Comparison of ENCODE assay signal across 9 mouse cellular contexts in genomic region chr5:19909664-19910063, GRCm38 (mm10).
DNase-seq lines count a peak whose midpoint lies in the region; ATAC-seq and TF ChIP-seq lines count a peak whose summit lies in the region.
"Had no signal": no experiment of that assay in that cellular context is flagged by ENCODE, and none has a peak within 500 bp of the region (broad histone marks: within the 10 kb centered on the region; RNA-seq: fewer than 3 reads in every experiment).

No protein-coding gene starts in this region.

- H3K4me1 ChIP-seq in lung, embryonic 14.5 days (ENCODE audit: insufficient read depth) = no peaks in the 10 kb centered on the region

- peaks cover 9% of the 10 kb centered on the region; the same call in 1 of the 2 replicates for H3K27me3 ChIP-seq in lung, embryonic 14.5 days (ENCODE audit: insufficient read depth, low read length)

- intact Hi-C loops in left cerebral cortex, postnatal 4 days (cut with DNase I) = loop anchor here (5.0 to 10.0 kb wide), 4 partner anchors 155 to 793 kb away; no protein-coding TSS in a partner anchor

- peak overlapping the region; percentile 64 for H3K4me2 ChIP-seq in lung, embryonic 14.5 days

- no peak for ATAC-seq in lung, embryonic 14.5 days (ENCODE audit: insufficient read depth)

- no peak overlapping the region for H3K27ac ChIP-seq in lung, embryonic 14.5 days (ENCODE audit: low read depth)

- TF ChIP-seq CTCF in lung, embryonic 14.5 days (IDR thresholded peaks at IDR 0.05; ENCODE audit: low read depth) = no peak

- H3K4me3 ChIP-seq in lung, embryonic 14.5 days (ENCODE audit: low read depth, low read length) = no peak overlapping the region

- no peaks in the 10 kb centered on the region for H3K9me3 ChIP-seq in lung, embryonic 14.5 days (ENCODE audit: low read depth, low read length)

- no peak for DNase-seq in lung, embryonic 14.5 days
- DNase-seq in lung, postnatal 10 days = no peak
- peak; percentile 13 to 27 for DNase-seq in frontal cortex, postnatal 25 days (ENCODE audit: low spot score in 2 of 2)
- peak; percentile 4 for DNase-seq in left cerebral cortex, postnatal 4 days
- DNase-seq in right cerebral cortex, postnatal 25 days = peak; percentile 42
- DNase-seq in embryo, embryonic 11 days = no peak
- no peak for DNase-seq in kidney, postnatal 36 days
- DNase-seq in urinary bladder, postnatal 4 days (ENCODE audit: low spot score in 2 of 2) = no peak
- DNase-seq: thymus, postnatal 14 days had no signal

- 55% methylated on average over 7 of the region's 7 CpGs for WGBS in lung, embryonic 14.5 days

- H3K36me3 ChIP-seq in lung, embryonic 14.5 days (ENCODE audit: insufficient read depth) = no peaks in the 10 kb centered on the region

- H3K9ac ChIP-seq in lung, embryonic 14.5 days = no peak overlapping the region

Comparison
In these comparisons a context has a peak if more than half of its experiments do, and no peak if none do; other contexts are left out.
1. DNase-seq: peak in frontal cortex, postnatal 25 days (2 of 2), left cerebral cortex, postnatal 4 days (single experiment) and right cerebral cortex, postnatal 25 days (single experiment); none in lung, embryonic 14.5 days (single experiment), lung, postnatal 10 days (single experiment), embryo, embryonic 11 days (single experiment), kidney, postnatal 36 days (0 of 2) and urinary bladder, postnatal 4 days (0 of 2).